Mouse (Mus musculus) midbrain, embryonic 14.5 days (tissue): Measurements from ENCODE around the gene Ptprk. TPM values are rescaled to one million over a fixed set of nuclear protein-coding genes. Genes with fewer than 3 reads are reported as not detected.
A peak's percentile ranks its signal among the peaks of the same experiment; 100 is the strongest.

Experiments
- ATAC-seq: fragments of 200-750 bp; cut with Nextera tagmentation; 2 replicates; pipeline ENCODE4 v1.8.0; 2017; ENCODE audit warnings: moderate number of reproducible peaks, moderate library complexity; ENCODE audit not compliant: low FRiP score, low TSS enrichment
- DNase-seq: peaks from one replicate; pipeline ENCODE4 v3.0.0-alpha.2; 2015
- H3K27ac ChIP-seq: fragments of 300-500 bp; sonication (generic); replicated peaks from 2 replicates; pipeline ENCODE4 v1.5.1; 2014; ENCODE audit warnings: mild to moderate bottlenecking, low read depth, low read length, moderate library complexity
- H3K27me3 ChIP-seq: fragments of 300-500 bp; sonication (generic); 2 replicates; pipeline ENCODE4 v1.6.1; 2014; ENCODE audit warnings: low read length, control low read depth, mixed read lengths; ENCODE audit not compliant: control insufficient read depth, insufficient read depth
- H3K36me3 ChIP-seq: fragments of 300-500 bp; sonication (generic); 2 replicates; pipeline ENCODE4 v1.6.1; 2014; ENCODE audit warnings: low read length, control low read depth; ENCODE audit not compliant: control insufficient read depth, insufficient read depth
- H3K4me1 ChIP-seq: fragments of 300-500 bp; sonication (generic); 2 replicates; pipeline ENCODE4 v1.6.1; 2014; ENCODE audit warnings: mild to moderate bottlenecking, antibody characterized with exemption, low read length, control low read depth; ENCODE audit not compliant: control insufficient read depth, insufficient read depth
- H3K4me2 ChIP-seq: fragments of 300-500 bp; sonication (generic); 2 replicates; pipeline ENCODE4 v1.6.1; 2014; ENCODE audit warnings: mild to moderate bottlenecking, low read length, moderate library complexity
- H3K4me3 ChIP-seq: fragments of 300-500 bp; sonication (generic); replicated peaks from 2 replicates; pipeline ENCODE4 v1.5.1; 2014; ENCODE audit warnings: low read depth, low read length
- H3K9ac ChIP-seq: fragments of 300-500 bp; sonication (generic); replicated peaks from 2 replicates; pipeline ENCODE4 v1.6.1; 2014; ENCODE audit warnings: mild to moderate bottlenecking, low read length, moderate library complexity
- H3K9me3 ChIP-seq: fragments of 300-500 bp; sonication (generic); 2 replicates; pipeline ENCODE4 v1.6.1; 2016; ENCODE audit warnings: low read length, control low read depth, mixed read lengths; ENCODE audit not compliant: control insufficient read depth
- WGBS: fragments of 180-500 bp; shearing (Covaris S2); extraction: QIAGEN DNeasy Blood & Tissue Kit; methylation state at CpG from one replicate; pipeline ENCODE4 v1.1.7; 2014; 5-methylcytosine and 5-hydroxymethylcytosine counted together
- polyA plus RNA-seq: library from polyadenylated mRNA; unstranded; fragments of >200 nt; fragmentation: Nextera tagmentation; extraction: Ambion mirVana; gene quantifications from 2 replicates; pipeline ENCODE4 v1.2.1, GENCODE M21; 2014

Ptprk gene
- polyA plus RNA-seq, 1 experiment from 2014 or later, result 26.4 TPM

DNA sequence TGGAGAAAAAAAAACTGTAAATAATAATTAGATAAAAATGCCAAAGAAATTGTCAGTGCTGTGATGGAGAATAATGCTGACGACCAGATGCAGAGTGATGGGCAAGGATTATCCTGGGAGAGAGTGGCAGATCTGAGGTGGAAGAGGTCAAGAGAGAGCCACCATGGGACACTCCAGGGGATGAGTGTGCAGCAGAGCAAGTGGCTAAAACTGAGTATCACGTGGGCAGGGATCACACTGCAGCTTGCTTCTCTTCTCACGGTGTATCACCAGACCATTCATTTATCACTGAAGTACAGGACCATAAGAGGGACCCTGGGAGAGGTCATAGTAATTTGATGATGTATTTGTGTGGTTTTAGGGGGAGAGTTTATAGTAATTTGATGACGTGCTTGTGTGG lies 340.2 kb downstream of the Ptprk start:
- Histone ChIP-seq H3K4me2 (no peak overlapping the region), H3K9ac (no peak overlapping the region), H3K36me3 (no peaks in the 10 kb centered on the region), H3K4me1 (peaks cover 3% of the 10 kb centered on the region; the same call in 1 of the 2 replicates), H3K9me3 (no peaks in the 10 kb centered on the region), H3K4me3 (no peak overlapping the region), H3K27me3 (no peaks in the 10 kb centered on the region), H3K27ac (no peak overlapping the region)
- WGBS, result 46% methylated on average over 4 of the region's 4 CpGs
- DNase-seq (no peak), ATAC-seq (no peak; the same call in 1 of the 2 replicates)

DNA sequence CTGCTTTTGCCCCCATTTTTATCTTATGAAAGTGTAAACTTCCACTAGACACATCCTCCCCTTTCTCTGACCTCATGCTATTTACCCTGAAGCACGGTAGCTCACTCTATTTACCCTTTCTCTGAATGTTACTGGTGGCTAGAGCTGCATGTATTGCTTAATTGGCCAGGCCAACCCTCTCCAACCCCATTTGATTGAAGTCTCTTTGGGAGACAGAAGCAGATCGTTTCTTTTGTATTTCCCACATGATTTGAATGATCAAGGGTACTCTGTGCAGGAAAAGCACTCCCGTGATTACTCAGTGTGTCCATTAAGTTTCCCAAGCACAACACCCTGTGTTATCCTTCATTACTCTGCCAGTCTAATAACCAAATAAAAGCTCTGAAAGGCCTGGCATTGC lies 348.0 kb downstream of the Ptprk start:
- no peak overlapping the region for H3K4me3 ChIP-seq
- H3K4me2 ChIP-seq, result no peak overlapping the region
- H3K9me3 ChIP-seq, result no peaks in the 10 kb centered on the region
- H3K27me3 ChIP-seq, result no peaks in the 10 kb centered on the region
- H3K9ac ChIP-seq, result no peak overlapping the region
- no peaks in the 10 kb centered on the region for H3K36me3 ChIP-seq
- ATAC-seq (no peak), DNase-seq (no peak)
- no peak overlapping the region for H3K27ac ChIP-seq
- H3K4me1 ChIP-seq, result no peaks in the 10 kb centered on the region
- 31% methylated on average over 3 of the region's 3 CpGs for WGBS

- no peak overlapping the region for H3K4me3 ChIP-seq
- H3K4me2 ChIP-seq, result no peak overlapping the region
- H3K36me3 ChIP-seq, result no peaks in the 10 kb centered on the region
- no peak overlapping the region for H3K9ac ChIP-seq
- H3K9me3 ChIP-seq, result no peaks in the 10 kb centered on the region
- ATAC-seq, result no peak
- H3K27ac ChIP-seq, result no peak overlapping the region
- no peaks in the 10 kb centered on the region for H3K4me1 ChIP-seq
- H3K27me3 ChIP-seq, result no peaks in the 10 kb centered on the region
- no peak for DNase-seq
Measured at GRCm38 (mm10) chr10:28425371-28425770, 350.8 kb downstream of the Ptprk start.

DNA sequence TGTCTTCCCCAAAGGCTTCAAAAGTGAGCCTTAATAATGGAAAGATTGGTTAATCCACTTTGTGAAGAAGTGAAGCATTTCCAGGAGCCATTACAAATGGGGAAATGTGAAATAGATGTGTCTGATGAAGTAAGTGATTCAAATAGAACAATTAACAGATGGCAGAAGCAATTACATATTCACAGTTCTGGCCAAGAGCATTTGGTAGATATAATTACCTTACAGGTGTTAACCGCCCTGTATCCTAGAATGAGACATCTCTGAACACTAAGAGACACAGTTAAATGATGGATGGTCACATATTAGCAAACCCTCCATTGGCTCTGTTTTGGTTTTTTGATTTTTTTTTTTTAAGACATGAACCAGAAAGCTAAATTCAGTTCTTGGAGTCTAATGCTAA lies 361.5 kb downstream of the Ptprk start:
- H3K9me3 ChIP-seq, result no peaks in the 10 kb centered on the region
- H3K4me3 ChIP-seq, result no peak overlapping the region
- no peak for ATAC-seq
- DNase-seq, result no peak
- no peaks in the 10 kb centered on the region for H3K36me3 ChIP-seq
- H3K27me3 ChIP-seq, result no peaks in the 10 kb centered on the region
- H3K27ac ChIP-seq, result no peak overlapping the region
- WGBS, result 93% methylated on average over 1 of the region's 1 CpGs
- H3K4me1 ChIP-seq, result no peaks in the 10 kb centered on the region
- no peak overlapping the region for H3K4me2 ChIP-seq
- H3K9ac ChIP-seq, result no peak overlapping the region

DNA sequence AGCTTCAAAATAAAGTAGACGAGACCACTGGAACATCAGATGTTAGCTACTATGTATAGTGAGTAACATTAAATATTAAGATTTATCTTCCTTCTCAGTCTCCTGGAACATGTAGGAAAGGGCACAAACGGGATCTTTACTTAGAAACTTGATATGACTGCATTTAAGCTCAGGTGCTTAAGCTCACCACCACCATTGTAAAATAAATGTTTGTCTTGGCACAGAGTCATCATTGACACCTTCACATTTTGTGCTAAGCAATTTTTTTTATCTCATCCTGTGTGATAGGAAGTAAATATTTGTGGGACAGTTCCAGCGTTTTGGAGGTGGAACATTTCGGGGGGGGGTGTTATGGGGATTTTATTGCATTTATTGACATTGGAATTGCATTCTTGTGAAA lies 375.2 kb downstream of the Ptprk start:
- Histone ChIP-seq H3K27me3 (no peaks in the 10 kb centered on the region), H3K9me3 (no peaks in the 10 kb centered on the region), H3K9ac (no peak overlapping the region), H3K4me1 (no peaks in the 10 kb centered on the region; the same call in 1 of the 2 replicates), H3K36me3 (no peaks in the 10 kb centered on the region), H3K4me2 (no peak overlapping the region), H3K27ac (no peak overlapping the region), H3K4me3 (no peak overlapping the region)
- WGBS, result 77% methylated on average over 4 of the region's 4 CpGs
- no peak for DNase-seq
- no peak for ATAC-seq

GRCm38 (mm10) chr10:28450642-28451041 lies 376.0 kb downstream of the Ptprk start:
- H3K36me3 ChIP-seq, result no peaks in the 10 kb centered on the region
- WGBS, result 33% methylated on average over 1 of the region's 1 CpGs
- no peaks in the 10 kb centered on the region for H3K27me3 ChIP-seq
- no peak overlapping the region for H3K27ac ChIP-seq
- H3K4me3 ChIP-seq, result no peak overlapping the region
- DNase-seq, result no peak
- no peak for ATAC-seq
- H3K9ac ChIP-seq, result no peak overlapping the region
- no peaks in the 10 kb centered on the region for H3K9me3 ChIP-seq
- H3K4me2 ChIP-seq, result no peak overlapping the region
- no peaks in the 10 kb centered on the region; the same call in 1 of the 2 replicates for H3K4me1 ChIP-seq

- 35% methylated on average over 1 of the region's 1 CpGs for WGBS
- Histone ChIP-seq H3K27me3 (no peaks in the 10 kb centered on the region), H3K4me3 (no peak overlapping the region), H3K4me1 (0 out of 2 replicates have a peak, but pooled peaks cover 4% of the 10 kb centered on the region), H3K9ac (no peak overlapping the region), H3K4me2 (no peak overlapping the region), H3K9me3 (no peaks in the 10 kb centered on the region), H3K27ac (peak overlapping the region; percentile 32; the same call in 1 of the 2 replicates), H3K36me3 (no peaks in the 10 kb centered on the region)
- DNase-seq, result peak; percentile 39
- ATAC-seq, result peak; percentile 74
Measured at GRCm38 (mm10) chr10:28458027-28458426, 383.4 kb downstream of the Ptprk start.

- Histone ChIP-seq H3K36me3 (no peaks in the 10 kb centered on the region), H3K4me3 (no peak overlapping the region), H3K4me2 (no peak overlapping the region), H3K9me3 (no peaks in the 10 kb centered on the region), H3K4me1 (0 out of 2 replicates have a peak, but pooled peaks cover 4% of the 10 kb centered on the region), H3K9ac (no peak overlapping the region), H3K27me3 (no peaks in the 10 kb centered on the region), H3K27ac (no peak overlapping the region)
- WGBS, result 65% methylated on average over 1 of the region's 1 CpGs
- DNase-seq (no peak), ATAC-seq (no peak)
Measured at GRCm38 (mm10) chr10:28459963-28460362, 385.3 kb downstream of the Ptprk start.

- DNase-seq (no peak), ATAC-seq (no peak)
- no peak overlapping the region for H3K4me2 ChIP-seq
- 94% methylated on average over 1 of the region's 1 CpGs for WGBS
- H3K9me3 ChIP-seq, result no peaks in the 10 kb centered on the region
- no peak overlapping the region for H3K9ac ChIP-seq
- H3K27ac ChIP-seq, result no peak overlapping the region
- no peaks in the 10 kb centered on the region for H3K27me3 ChIP-seq
- H3K4me3 ChIP-seq, result no peak overlapping the region
- H3K4me1 ChIP-seq, result no peaks in the 10 kb centered on the region
- H3K36me3 ChIP-seq, result no peaks in the 10 kb centered on the region
Measured at GRCm38 (mm10) chr10:28463706-28464105, 389.1 kb downstream of the Ptprk start.
